Mouse (Mus musculus) induced T-regulatory cell, adult 2 months (primary cell): ENCODE results near the gene Fzd2.
"Not testable (repeated sequence)": the region's sequence is repeated elsewhere in the genome, so short reads cannot be mapped to it uniquely, and the experiment has no call there.

Experiments used
- DNase-seq: peaks from one replicate; pipeline ENCODE4 v3.0.0-alpha.2; 2012; ENCODE audit warnings: low read depth

Fzd2 gene

GRCm38 (mm10) chr11:102604010-102604584, at the start of gene Fzd2:
Gene Fzd2 (plus strand): TSS chr11:102604396.
- DNase-seq, result peak; percentile 40

DNA sequence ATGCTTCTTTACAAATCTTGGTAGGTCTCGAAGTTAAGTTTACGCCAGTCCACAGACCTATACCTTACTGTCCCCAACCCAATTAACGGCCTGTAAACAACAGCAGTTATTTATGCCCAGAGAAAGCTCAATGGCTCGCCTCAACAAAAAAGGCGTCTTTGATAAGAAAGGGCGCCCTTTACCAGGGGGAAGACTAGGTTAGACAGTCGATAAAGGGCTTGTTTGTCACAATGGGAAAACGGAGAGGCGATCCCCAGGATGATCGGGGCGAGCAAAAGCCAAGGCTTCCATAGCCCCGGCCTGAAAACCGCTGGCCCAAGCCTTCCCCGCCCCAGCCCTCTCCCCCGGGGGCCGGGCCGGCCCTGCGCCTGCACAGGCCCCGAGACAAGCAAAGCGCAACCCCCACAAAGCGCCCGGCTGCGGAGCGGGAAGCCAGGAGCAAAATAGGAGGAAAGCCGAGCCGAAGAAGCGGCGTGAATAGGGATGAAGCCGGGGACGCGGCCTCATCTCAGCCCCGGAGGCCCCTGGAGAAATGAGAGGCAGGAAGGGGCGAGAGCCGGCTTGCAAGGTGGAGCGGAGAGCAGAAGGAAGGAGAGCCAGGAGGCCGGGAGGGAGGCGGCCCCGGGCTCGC, 48.7 kb upstream of the Fzd2 start:
- no peak for DNase-seq

DNA sequence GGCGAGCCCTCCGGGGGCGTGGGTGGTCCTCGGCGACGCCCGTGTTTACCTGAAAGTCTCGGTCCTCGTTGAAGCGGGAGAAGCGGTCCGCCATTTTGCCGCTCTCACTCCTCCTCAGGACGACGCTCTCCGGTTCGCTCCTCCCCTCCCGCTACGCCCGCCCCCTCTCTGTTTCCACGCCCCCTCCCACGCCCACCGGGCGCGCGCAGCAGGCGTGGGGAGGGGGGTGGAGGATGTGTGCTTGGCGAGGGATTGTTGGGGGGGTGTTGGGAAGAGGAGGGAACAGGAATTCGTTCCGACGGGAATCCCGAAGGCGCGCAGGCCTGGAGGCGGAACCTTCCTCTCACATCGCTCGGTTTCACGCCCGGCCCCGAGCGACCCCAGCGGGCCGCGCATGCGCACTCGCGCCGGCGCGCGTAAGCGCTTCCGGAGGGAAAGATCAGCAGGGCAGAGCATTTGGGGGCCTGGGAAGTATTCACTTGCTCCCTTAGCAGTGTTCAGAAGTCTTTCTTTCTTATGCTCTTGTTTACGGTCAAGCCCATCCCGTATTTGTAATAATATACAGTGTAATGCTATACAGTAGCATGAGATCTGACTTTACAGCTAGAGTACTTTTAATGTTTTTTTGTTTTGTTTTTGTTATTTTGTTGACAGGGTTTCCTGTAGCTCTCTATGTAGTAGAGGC, 48.0 kb upstream of the Fzd2 start, which contains the start of gene Gpatch8:
Gene Gpatch8 (minus strand): TSS at position 362 of the 685 bp plus-strand sequence.
- DNase-seq, result peak; percentile 94

DNA sequence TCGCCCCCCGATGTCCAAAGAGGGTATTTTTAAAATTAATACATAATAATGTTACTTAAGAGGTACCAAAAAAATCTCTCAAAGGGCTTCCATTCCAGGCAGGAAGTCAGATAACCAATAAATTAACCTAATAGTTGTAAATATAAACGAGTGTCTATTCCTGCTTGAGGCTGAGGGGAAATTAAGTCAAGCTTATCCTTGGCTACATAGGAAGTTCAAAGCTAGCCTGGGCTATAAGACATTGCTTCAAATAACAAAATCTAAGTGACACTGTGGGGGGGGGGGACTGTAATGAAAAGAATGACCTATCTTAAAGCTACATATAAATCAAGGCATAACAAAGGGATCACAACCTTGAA, 47.5 kb upstream of the Fzd2 start:
- DNase-seq, result no peak

DNA sequence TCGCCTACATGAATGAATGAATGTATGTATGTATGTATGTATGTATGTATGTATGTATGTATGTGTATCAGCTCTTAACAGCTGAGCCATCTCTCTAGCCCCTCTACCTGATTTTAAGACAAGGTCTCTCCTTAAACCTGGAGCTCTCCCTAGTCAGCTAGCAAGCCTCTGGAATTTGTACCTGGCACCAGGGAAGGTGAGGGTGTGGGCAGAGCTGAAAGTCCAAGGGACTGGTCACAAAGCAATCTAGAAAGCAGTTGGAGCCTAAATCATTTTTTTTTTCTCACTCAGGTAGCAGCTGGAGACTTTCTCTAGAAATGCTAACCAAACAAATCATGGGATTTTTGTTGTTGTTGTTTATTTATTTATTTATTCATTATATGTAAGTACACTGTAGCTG, 46.8 kb upstream of the Fzd2 start:
- no peak for DNase-seq

DNA sequence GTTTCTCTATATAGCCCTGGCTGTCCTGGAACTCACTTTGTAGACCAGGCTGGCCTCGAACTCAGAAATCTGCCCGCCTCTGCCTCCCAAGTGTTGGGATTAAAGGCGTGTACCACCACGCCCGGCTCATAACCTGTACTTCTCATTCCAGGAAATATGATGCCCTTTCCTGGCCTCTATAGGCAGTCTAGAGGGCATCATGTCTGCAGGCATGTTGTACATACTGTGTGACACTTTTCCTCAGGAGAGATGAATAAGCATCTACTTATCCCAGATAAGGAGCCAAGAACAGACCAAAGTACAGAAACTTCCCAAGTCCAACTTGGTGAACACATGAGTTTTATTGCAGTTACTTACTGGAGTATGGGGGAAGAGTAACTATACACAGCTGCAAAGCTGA, 45.5 kb upstream of the Fzd2 start:
- DNase-seq, result no peak

- DNase-seq, result not testable (repeated sequence)
These were observed 39.1 kb upstream of the Fzd2 start for GRCm38 (mm10) chr11:102564952-102565671.

DNA sequence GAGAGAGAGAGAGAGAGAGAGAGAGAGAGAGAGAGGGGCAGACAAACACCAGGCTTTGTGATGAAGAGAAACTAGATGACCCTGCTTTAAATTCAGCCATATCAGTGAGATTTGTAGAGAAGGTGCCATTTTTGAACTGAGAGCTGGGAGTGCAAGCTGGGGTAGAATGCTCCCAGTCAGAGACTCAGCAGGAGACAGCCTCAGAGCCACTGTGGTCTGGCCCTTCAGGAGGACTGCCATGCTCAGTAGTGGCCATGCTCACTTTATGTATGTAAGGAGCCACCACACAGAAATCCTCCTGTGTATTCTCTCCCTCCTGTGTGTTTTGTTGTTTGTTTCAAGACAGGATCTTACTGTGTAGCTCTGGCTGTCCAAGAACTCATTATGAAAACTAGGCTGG, 38.5 kb upstream of the Fzd2 start:
- DNase-seq, result no peak

- DNase-seq, result no peak
These were observed 37.9 kb upstream of the Fzd2 start for GRCm38 (mm10) chr11:102566290-102566689.

DNA sequence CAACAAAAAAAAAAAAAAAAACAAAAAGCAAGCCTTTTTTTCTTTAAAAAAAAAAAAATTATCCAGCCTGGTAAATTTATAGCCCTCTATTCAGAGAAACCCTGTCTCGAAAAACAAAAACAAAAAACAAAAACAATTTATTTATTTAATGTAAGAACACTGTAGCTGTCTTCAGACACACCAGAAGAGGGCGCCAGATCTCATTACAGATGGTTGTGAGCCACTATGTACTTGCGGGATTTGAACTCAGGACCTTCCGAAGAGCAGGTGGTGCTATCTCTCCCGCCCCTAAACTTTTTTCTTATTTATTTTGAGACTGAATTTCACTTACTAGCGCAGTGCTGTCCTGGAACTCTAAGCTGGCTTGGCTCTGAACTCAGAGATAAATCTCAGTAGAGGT, 37.0 kb upstream of the Fzd2 start:
- DNase-seq, result no peak

DNA sequence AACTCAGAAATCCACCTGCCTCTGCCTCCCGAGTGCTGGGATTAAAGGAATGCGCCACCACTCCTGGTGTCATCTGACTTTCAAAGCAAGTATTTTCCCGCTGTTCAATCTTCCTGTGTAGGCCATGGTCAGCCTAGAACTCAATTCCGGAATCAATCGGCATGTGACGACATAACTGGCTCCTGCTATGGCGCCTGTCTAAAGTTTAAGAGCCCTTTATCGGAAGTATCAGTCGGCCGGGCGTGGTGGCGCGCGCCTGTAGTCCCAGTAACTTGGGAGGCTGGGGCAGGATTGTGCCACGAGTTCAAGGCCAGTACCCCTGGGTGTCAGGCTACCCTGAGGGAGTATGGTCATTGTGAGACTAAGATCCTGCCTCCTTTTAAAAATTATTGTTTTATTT, 36.5 kb upstream of the Fzd2 start:
- DNase-seq, result no peak

DNA sequence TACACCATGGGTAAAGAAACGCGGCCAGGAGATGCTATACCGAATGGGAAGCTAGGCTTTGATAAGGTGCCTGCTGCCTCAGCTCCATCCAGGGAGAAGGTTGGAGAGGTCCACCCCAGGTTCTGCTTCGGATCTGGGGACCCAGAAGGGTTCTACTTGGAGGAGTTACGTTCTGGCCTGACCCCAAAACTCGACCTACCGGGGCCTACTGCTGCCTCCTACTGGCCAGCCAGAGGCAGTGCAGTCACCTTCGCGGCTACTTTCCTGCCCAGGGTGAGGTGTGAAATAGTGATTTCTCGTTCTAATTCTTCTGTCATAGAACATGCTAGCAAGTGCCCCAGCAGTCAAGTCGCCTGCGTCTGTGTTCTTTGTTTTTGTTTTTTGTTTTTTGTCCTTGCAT, 36.0 kb upstream of the Fzd2 start:
- DNase-seq, result peak; percentile 41

- peak; percentile 51 for DNase-seq
These were observed 35.3 kb upstream of the Fzd2 start for GRCm38 (mm10) chr11:102568756-102569377.

DNA sequence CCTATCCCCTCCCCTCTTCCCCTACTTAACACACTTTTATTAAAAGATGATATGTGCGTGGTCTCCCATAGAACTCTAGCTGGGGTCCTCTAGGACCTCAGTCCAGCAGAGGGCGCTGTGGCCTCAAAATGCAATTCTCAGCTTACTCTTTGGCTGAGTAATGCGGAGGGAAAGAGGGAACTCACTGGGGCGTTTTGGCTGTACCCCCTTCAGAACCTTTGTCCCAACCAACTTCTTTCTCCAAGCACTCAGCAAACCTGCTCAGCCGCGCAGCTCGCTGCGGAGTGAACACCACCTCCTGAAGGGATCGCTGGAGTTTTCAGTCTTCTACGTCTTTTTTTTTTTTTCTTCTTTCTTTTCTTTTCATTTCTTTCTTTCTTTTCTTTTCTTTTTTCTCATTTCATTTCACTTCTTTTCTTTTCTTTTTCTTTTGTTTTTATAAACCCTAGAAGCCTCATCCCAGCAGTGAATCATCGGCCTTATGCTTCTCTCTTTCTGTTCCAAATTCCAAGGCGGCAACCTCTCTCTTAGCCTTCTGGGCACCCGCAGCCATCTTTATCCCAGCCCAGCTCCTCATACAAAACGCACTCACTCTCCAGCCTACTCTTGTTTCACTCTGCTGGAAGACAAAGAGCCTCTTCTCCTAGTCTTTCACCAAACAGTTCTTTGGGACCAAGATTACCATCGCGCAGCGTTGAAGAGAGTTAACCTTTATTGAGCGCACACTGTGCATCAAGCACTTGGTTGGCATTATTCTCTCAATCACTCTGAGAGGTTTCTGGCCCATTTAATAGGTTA, 31.1 kb upstream of the Fzd2 start:
- peak; percentile 88 for DNase-seq

DNA sequence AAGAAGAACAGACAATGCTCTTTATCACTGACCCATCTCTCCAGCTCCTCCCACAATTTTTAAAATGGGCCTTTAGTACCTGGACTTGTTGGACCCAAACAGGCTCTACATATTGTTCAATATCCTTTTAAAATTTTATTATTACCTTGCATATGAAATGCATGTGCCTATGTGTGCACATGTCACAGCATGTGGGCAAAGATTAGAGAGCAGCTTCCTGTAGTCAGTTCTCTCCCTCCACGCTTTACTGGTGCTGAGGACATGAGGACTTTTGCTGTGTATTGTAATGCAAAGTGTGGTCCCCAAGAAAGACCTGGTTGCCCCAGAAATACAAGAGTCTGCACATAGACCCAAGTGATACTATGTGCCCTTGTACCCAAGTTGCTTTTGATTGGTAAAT, 29.2 kb upstream of the Fzd2 start:
- DNase-seq, result no peak

DNA sequence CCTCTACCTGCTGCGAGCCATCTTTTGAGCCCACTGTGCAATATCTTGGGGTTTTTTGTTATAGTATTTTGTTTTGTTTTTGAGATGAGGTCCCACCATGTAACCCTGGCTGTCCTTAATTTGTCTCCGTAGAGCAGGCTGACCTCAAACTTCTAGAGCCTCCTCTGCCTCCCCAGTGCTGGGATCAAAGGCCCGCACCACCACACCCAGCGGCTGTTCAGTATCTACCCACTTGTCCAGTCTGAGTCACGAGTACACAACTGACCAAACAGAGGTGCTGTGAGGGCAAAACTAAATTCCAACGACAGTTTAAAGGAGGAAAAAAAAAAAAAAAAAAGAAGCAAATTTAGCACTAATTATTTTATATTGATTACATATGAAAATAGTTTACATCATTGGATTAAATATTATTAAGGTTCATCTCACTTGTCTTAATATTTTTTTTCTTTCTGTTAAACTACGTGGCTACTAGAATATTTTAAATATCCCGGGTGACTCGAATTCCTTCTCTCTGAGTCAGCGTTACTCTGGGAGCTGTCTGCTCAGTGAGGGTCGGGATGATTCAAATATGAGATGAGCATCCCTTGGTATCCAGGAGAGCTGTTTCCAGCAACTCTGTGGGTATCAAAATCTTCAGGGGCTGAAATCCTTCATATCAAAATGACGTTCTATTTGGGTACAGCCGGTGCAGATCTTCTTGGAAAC, 28.0 kb upstream of the Fzd2 start:
- no peak for DNase-seq

- DNase-seq, result peak; percentile 87
These were observed 25.7 kb upstream of the Fzd2 start for GRCm38 (mm10) chr11:102578341-102579118.

- no peak for DNase-seq
These were observed 24.8 kb upstream of the Fzd2 start, which contains the start of gene Gm11627 for GRCm38 (mm10) chr11:102579165-102580033. Gene Gm11627 (minus strand): TSS chr11:102579461.

DNA sequence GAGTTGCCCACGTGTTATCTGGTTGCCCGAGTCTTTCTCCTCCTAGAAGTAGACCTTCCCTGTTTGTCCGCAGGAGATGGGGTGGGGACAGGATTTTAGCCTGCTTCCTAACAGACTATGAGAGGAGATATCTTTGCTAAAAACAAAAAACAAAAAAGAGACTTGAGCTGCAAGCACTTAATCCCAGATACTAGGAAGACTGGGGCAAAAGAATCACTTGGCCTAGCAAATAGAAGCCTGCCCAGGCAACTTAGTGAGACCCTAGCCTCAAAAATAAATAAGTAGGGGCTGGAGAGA, 24.2 kb upstream of the Fzd2 start:
- DNase-seq, result no peak
